Mouse (Mus musculus) bone marrow, adult 2 months (tissue): ENCODE results near the gene Stab1. TPM values are rescaled to one million over a fixed set of nuclear protein-coding genes. Genes with fewer than 3 reads are reported as not detected.
A peak's percentile ranks its signal among the peaks of the same experiment; 100 is the strongest.

Experiments
- H3K27ac ChIP-seq: fragments of 200-500 bp; 2 replicates; pipeline ENCODE4 v1.5.1; 2012; ENCODE audit warnings: low read depth, mild to moderate bottlenecking, control low read depth, inconsistent platforms, low read length; ENCODE audit not compliant: control insufficient read depth, poor library complexity, insufficient read depth
- H3K4me1 ChIP-seq: fragments of 200-500 bp; 2 replicates; pipeline ENCODE4 v1.6.1; 2011; ENCODE audit warnings: low read length; ENCODE audit not compliant: control insufficient read depth, insufficient read depth
- H3K4me3 ChIP-seq: fragments of 200-500 bp; replicated peaks from 2 replicates; pipeline ENCODE3; 2011; ENCODE audit warnings: mild to moderate bottlenecking, low read depth, low read length, control low read depth; ENCODE audit not compliant: control insufficient read depth
- CTCF ChIP-seq: fragments of 200-500 bp; IDR thresholded peaks from 2 replicates; pipeline ENCODE4 v1.5.1; 2011; ENCODE audit warnings: low read length, control low read depth; ENCODE audit not compliant: control insufficient read depth, insufficient read depth
- POLR2A ChIP-seq: fragments of 200-500 bp; IDR thresholded peaks from 2 replicates; pipeline ENCODE4 v1.6.1; 2011; ENCODE audit warnings: low read depth, mild to moderate bottlenecking, control low read depth, low read length, borderline replicate concordance; ENCODE audit not compliant: control insufficient read depth
- WGBS: fragments of 180-500 bp; shearing (Covaris S2); methylation state at CpG from one replicate; pipeline ENCODE4 v1.1.7; 2018; 5-methylcytosine and 5-hydroxymethylcytosine counted together
- polyA plus RNA-seq: library from polyadenylated mRNA; stranded (reverse); fragments of >200 nt; gene quantifications from 2 replicates; pipeline ENCODE4 v1.2.4, GENCODE M21; 2011; ENCODE audit warnings: low replicate concordance; ENCODE audit not compliant: missing spikeins, insufficient read depth, insufficient read length

Stab1 gene
- polyA plus RNA-seq, 1 experiment = 73.4 TPM

- Histone ChIP-seq H3K4me1 (no peaks in the 10 kb centered on the region), H3K4me3 (no peak overlapping the region), H3K27ac (no peak overlapping the region)
- WGBS = 91% methylated on average over 7 of the region's 7 CpGs
- TF ChIP-seq CTCF (no peak), POLR2A (no peak)
Measured at GRCm38 (mm10) chr14:31199599-31199998, 31.2 kb upstream of the Stab1 start.

- 67% methylated on average over 16 of the region's 16 CpGs for WGBS
- Histone ChIP-seq H3K4me1 (no peaks in the 10 kb centered on the region; the same call in 1 of the 2 replicates), H3K4me3 (no peak overlapping the region), H3K27ac (no peak overlapping the region)
- TF ChIP-seq POLR2A (no peak), CTCF (no peak)
Measured at GRCm38 (mm10) chr14:31197547-31198516, 29.4 kb upstream of the Stab1 start.

- no peak overlapping the region for H3K4me3 ChIP-seq
- H3K27ac ChIP-seq = no peak overlapping the region; the same call in 1 of the 2 replicates
- no peaks in the 10 kb centered on the region; the same call in 1 of the 2 replicates for H3K4me1 ChIP-seq
- peak; percentile 55 for TF ChIP-seq CTCF
- TF ChIP-seq POLR2A = no peak
Measured at GRCm38 (mm10) chr14:31195968-31196367, 27.5 kb upstream of the Stab1 start.

- TF ChIP-seq CTCF (no peak), POLR2A (no peak)
- no peak overlapping the region for H3K4me3 ChIP-seq
- H3K27ac ChIP-seq = peak overlapping the region; percentile 52
- 77% methylated on average over 4 of the region's 4 CpGs for WGBS
- no peaks in the 10 kb centered on the region; the same call in 1 of the 2 replicates for H3K4me1 ChIP-seq
Measured at GRCm38 (mm10) chr14:31195521-31195920, 27.1 kb upstream of the Stab1 start.

- TF ChIP-seq POLR2A (no peak), CTCF (no peak)
- H3K4me1 ChIP-seq = no peaks in the 10 kb centered on the region; the same call in 1 of the 2 replicates
- 20% methylated on average over 14 of the region's 14 CpGs for WGBS
Measured at GRCm38 (mm10) chr14:31194891-31195513, 26.6 kb upstream of the Stab1 start.

GRCm38 (mm10) chr14:31194441-31194840 is 26.0 kb upstream of the Stab1 start:
- no peak for TF ChIP-seq CTCF
- TF ChIP-seq POLR2A = no peak
- 68% methylated on average over 2 of the region's 2 CpGs for WGBS
- Histone ChIP-seq H3K4me3 (no peak overlapping the region), H3K27ac (no peak overlapping the region), H3K4me1 (peaks cover 3% of the 10 kb centered on the region; the same call in 1 of the 2 replicates)

More at GRCm38 (mm10) chr14:31194891-31195513, 26.6 kb upstream of the Stab1 start:
- peak overlapping the region; percentile 52 for H3K27ac ChIP-seq
- H3K4me3 ChIP-seq = no peak overlapping the region

- 77% methylated on average over 7 of the region's 7 CpGs for WGBS
- Histone ChIP-seq H3K4me1 (peaks cover 3% of the 10 kb centered on the region; the same call in 1 of the 2 replicates), H3K27ac (no peak overlapping the region)
Measured at GRCm38 (mm10) chr14:31193791-31194190, 25.4 kb upstream of the Stab1 start.

GRCm38 (mm10) chr14:31191936-31192335 is 23.5 kb upstream of the Stab1 start:
- TF ChIP-seq POLR2A (no peak), CTCF (no peak)
- WGBS = 34% methylated on average over 2 of the region's 2 CpGs
- Histone ChIP-seq H3K27ac (no peak overlapping the region), H3K4me1 (peaks cover 4% of the 10 kb centered on the region; the same call in 1 of the 2 replicates), H3K4me3 (no peak overlapping the region)

More at GRCm38 (mm10) chr14:31193791-31194190, 25.4 kb upstream of the Stab1 start:
- H3K4me3 ChIP-seq = no peak overlapping the region
- TF ChIP-seq CTCF = no peak
- no peak for TF ChIP-seq POLR2A
